Mouse (Mus musculus) megakaryocyte, adult 5-6 weeks (primary cell): ENCODE data around the gene Cd300ld3. TPM values are rescaled to one million over a fixed set of nuclear protein-coding genes. Genes with fewer than 3 reads are reported as not detected.

Source experiments
- ATAC-seq: 2 replicates; pipeline ENCODE4 v1.8.0; 2016; ENCODE audit warnings: mild to moderate bottlenecking, inconsistent platforms; ENCODE audit not compliant: poor library complexity, severe bottlenecking
- total RNA-seq, 2 experiments: library from RNA; stranded (forward) in 1 of 2; stranded (reverse) in 1 of 2; fragments of 153-499, 151-499 nt in 1 of 2; fragments of 221-1000, 200-1000 nt in 1 of 2; gene quantifications; 2 replicates each; pipeline versions ENCODE4 v1.2.3 to v1.2.4; 2015 to 2017

The Cd300ld3 gene
- 23.8 and 26.2 TPM in 2 replicates for total RNA-seq (2015)
- 6.7 and 7.6 TPM in 2 replicates for total RNA-seq (2017)

GRCm38 (mm10) chr11:115048259-115048658 is at the start of gene Cd300ld3:
Gene Cd300ld3 (minus strand): TSS chr11:115048409.
- 0 out of 2 replicates have a peak, but pooled peaks have one; percentile 40 for ATAC-seq

- no peak for ATAC-seq
These were observed 43.9 kb upstream of the Cd300ld3 start for GRCm38 (mm10) chr11:115092140-115092539.

- ATAC-seq = peak; percentile 60; the same call in 1 of the 2 replicates
These were observed 43.2 kb upstream of the Cd300ld3 start, which contains the start of gene Rab37 for GRCm38 (mm10) chr11:115091362-115091901. Gene Rab37 (plus strand): TSS chr11:115091431.

GRCm38 (mm10) chr11:115089853-115090252 is 41.6 kb upstream of the Cd300ld3 start:
- ATAC-seq = no peak

- ATAC-seq = no peak
These were observed 38.0 kb upstream of the Cd300ld3 start for GRCm38 (mm10) chr11:115086213-115086612.

- no peak for ATAC-seq
These were observed 36.9 kb upstream of the Cd300ld3 start for GRCm38 (mm10) chr11:115085064-115085463.

GRCm38 (mm10) chr11:115084595-115084994 is 36.4 kb upstream of the Cd300ld3 start:
- no peak for ATAC-seq

GRCm38 (mm10) chr11:115083376-115084139 is 35.3 kb upstream of the Cd300ld3 start:
- ATAC-seq = peak; percentile 76

- no peak for ATAC-seq
These were observed 34.0 kb upstream of the Cd300ld3 start for GRCm38 (mm10) chr11:115082196-115082595.

GRCm38 (mm10) chr11:115081373-115081772 is 33.2 kb upstream of the Cd300ld3 start:
- ATAC-seq = no peak

- peak; percentile 86 for ATAC-seq
These were observed 32.7 kb upstream of the Cd300ld3 start for GRCm38 (mm10) chr11:115080886-115081285.

- no peak for ATAC-seq
These were observed 30.5 kb upstream of the Cd300ld3 start for GRCm38 (mm10) chr11:115078680-115079079.

- peak; percentile 27; the same call in 1 of the 2 replicates for ATAC-seq
These were observed 29.2 kb upstream of the Cd300ld3 start for GRCm38 (mm10) chr11:115077436-115077835.

- no peak for ATAC-seq
These were observed 27.6 kb upstream of the Cd300ld3 start for GRCm38 (mm10) chr11:115075859-115076258.

- ATAC-seq = no peak
These were observed 27.2 kb upstream of the Cd300ld3 start for GRCm38 (mm10) chr11:115075407-115075806.

- no peak for ATAC-seq
These were observed 24.8 kb upstream of the Cd300ld3 start for GRCm38 (mm10) chr11:115073002-115073401.

GRCm38 (mm10) chr11:115071631-115072294 is 23.6 kb upstream of the Cd300ld3 start:
- peak; percentile 71 for ATAC-seq

GRCm38 (mm10) chr11:115071015-115071551 is 22.9 kb upstream of the Cd300ld3 start:
- no peak for ATAC-seq

GRCm38 (mm10) chr11:115066768-115067167 is 18.6 kb upstream of the Cd300ld3 start:
- peak; percentile 65 for ATAC-seq

- ATAC-seq = no peak
These were observed 13.9 kb upstream of the Cd300ld3 start, which contains the start of gene Cd300e for GRCm38 (mm10) chr11:115062077-115062476. Gene Cd300e (minus strand): TSS chr11:115062177.

- peak; percentile 88 for ATAC-seq
These were observed 11.6 kb upstream of the Cd300ld3 start for GRCm38 (mm10) chr11:115059797-115060196.
